Mouse (Mus musculus): ENCODE data around the gene 1700017N19Rik. TPM values are rescaled to one million over a fixed set of nuclear protein-coding genes. Genes with fewer than 3 reads are reported as not detected.
A peak's percentile ranks its signal among the peaks of the same experiment; 100 is the strongest.

Gene 1700017N19Rik
- polyA plus RNA-seq, 1 experiment from 2014 or later = not detected

DNA sequence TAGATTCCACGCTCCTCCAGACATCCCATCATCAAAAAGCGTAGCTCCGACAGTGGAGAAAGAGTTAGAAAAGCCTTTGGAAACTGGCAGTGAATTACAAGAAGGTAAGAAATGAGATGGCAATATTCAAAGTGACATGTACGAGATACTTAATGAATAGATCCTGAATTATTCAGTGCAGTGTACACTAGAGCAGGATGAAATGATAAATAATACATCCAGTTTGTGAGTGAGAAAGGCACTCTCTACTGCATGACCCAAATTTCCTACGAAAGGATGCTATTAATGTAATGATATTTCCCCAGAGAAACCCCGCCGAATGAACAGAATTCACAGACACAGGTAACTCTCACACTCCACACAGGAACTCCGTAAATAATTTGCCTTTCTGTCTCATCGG, 13.2 kb downstream of the 1700017N19Rik start:
- Histone ChIP-seq H3K4me3 (no peak overlapping the region), H3K36me3 (no peaks in the 10 kb centered on the region), H3K9me3 (no peaks in the 10 kb centered on the region), H3K9ac (no peak overlapping the region), H3K4me2 (no peak overlapping the region), H3K27me3 (replicated peaks) (no peaks in the 10 kb centered on the region), H3K4me1 (no peaks in the 10 kb centered on the region), H3K27ac (replicated peaks) (no peak overlapping the region)
- 79% methylated on average over 9 of the region's 9 CpGs for WGBS
- no peak for ATAC-seq (ENCODE audit: extremely low read depth, insufficient number of reproducible peaks, low FRiP score, low TSS enrichment)

- Histone ChIP-seq H3K9ac (no peak overlapping the region), H3K27me3 (replicated peaks) (no peaks in the 10 kb centered on the region), H3K4me2 (no peak overlapping the region), H3K36me3 (no peaks in the 10 kb centered on the region), H3K9me3 (no peaks in the 10 kb centered on the region), H3K27ac (replicated peaks) (no peak overlapping the region), H3K4me3 (no peak overlapping the region), H3K4me1 (no peaks in the 10 kb centered on the region)
- ATAC-seq (ENCODE audit: extremely low read depth, insufficient number of reproducible peaks, low FRiP score, low TSS enrichment) = no peak
- 63% methylated on average over 2 of the region's 2 CpGs for WGBS
Observed at GRCm38 (mm10) chr10:100604254-100604653, 14.0 kb downstream of the 1700017N19Rik start.

DNA sequence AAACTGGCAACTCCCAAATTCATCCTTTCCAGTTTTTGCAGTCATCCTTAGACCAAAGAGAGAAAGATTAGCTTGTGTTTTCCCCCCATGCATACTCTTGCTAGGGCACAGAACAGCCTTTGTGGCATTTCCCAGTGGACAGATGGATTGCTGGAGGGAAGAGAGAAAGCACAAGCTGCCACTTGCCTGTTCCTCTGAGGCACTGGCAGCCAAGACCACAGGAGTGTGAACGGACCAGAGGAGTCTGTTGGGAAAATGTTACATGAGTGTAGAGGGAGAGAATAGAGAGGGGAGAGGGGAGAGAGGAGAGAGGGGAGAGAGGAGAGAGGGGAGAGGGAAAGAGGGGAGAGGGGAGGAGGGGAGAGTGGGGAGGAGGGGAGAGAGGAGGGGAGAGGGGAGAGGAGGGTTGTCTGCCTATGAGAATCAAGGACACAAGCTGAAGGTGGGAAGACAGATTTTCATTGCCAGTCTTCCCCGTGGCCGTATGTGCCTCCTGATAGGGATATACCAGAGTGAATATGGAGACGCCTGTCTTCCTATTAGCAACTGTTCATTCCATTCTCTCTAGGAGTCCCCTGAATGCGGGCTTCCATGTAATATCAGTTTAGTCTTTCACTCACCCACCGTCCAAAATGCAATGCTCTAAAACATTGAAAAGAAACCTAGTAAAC, 27.1 kb downstream of the 1700017N19Rik start:
- H3K9me3 ChIP-seq = no peaks in the 10 kb centered on the region
- H3K36me3 ChIP-seq = no peaks in the 10 kb centered on the region
- H3K4me3 ChIP-seq = no peak overlapping the region
- H3K4me2 ChIP-seq = no peak overlapping the region
- H3K27me3 ChIP-seq (replicated peaks) = no peaks in the 10 kb centered on the region
- H3K27ac ChIP-seq (replicated peaks) = no peak overlapping the region
- no peak overlapping the region for H3K9ac ChIP-seq
- no peaks in the 10 kb centered on the region for H3K4me1 ChIP-seq
- 68% methylated on average over 6 of the region's 6 CpGs for WGBS
- ATAC-seq (ENCODE audit: extremely low read depth, insufficient number of reproducible peaks, low FRiP score, low TSS enrichment) = no peak

GRCm38 (mm10) chr10:100619474-100619873, 29.2 kb downstream of the 1700017N19Rik start:
- no peak overlapping the region for H3K4me2 ChIP-seq
- no peaks in the 10 kb centered on the region for H3K4me1 ChIP-seq
- no peak overlapping the region for H3K9ac ChIP-seq
- no peak overlapping the region for H3K4me3 ChIP-seq
- H3K27ac ChIP-seq (replicated peaks) = no peak overlapping the region
- ATAC-seq (ENCODE audit: extremely low read depth, insufficient number of reproducible peaks, low FRiP score, low TSS enrichment) = no peak
- no peaks in the 10 kb centered on the region for H3K27me3 ChIP-seq (replicated peaks)
- H3K36me3 ChIP-seq = no peaks in the 10 kb centered on the region
- no peaks in the 10 kb centered on the region for H3K9me3 ChIP-seq
- WGBS = 80% methylated on average over 7 of the region's 7 CpGs

DNA sequence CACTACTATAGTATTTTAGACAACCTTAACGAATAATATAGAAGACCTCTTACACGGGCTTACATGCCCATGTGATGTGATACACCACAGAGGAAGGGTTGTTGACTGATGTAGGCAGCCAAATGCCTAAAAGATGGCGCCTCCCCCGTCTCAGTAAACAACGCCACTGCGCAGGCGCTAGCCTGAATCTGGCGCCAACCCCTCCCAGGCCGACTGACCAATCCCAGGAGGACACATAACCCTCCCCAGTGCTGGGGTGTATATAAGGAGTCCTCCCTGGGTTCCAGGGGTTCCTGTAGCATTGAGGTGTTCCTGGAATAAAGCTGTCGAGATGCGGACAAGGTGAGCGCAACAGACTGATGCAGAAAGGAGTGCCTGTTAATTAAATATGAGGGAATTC, 29.8 kb downstream of the 1700017N19Rik start:
- H3K9ac ChIP-seq = no peak overlapping the region
- no peak for ATAC-seq (ENCODE audit: extremely low read depth, insufficient number of reproducible peaks, low FRiP score, low TSS enrichment)
- no peaks in the 10 kb centered on the region for H3K36me3 ChIP-seq
- no peaks in the 10 kb centered on the region for H3K9me3 ChIP-seq
- H3K4me2 ChIP-seq = no peak overlapping the region
- no peak overlapping the region for H3K4me3 ChIP-seq
- 84% methylated on average over 12 of the region's 12 CpGs for WGBS
- H3K4me1 ChIP-seq = no peaks in the 10 kb centered on the region
- no peaks in the 10 kb centered on the region for H3K27me3 ChIP-seq (replicated peaks)
- no peak overlapping the region for H3K27ac ChIP-seq (replicated peaks)

- WGBS = 61% methylated on average over 3 of the region's 3 CpGs
- no peaks in the 10 kb centered on the region for H3K27me3 ChIP-seq (replicated peaks)
- no peak overlapping the region for H3K4me3 ChIP-seq
- H3K9ac ChIP-seq = no peak overlapping the region
- no peaks in the 10 kb centered on the region for H3K9me3 ChIP-seq
- H3K4me2 ChIP-seq = no peak overlapping the region
- H3K36me3 ChIP-seq = no peaks in the 10 kb centered on the region
- no peak overlapping the region for H3K27ac ChIP-seq (replicated peaks)
- no peaks in the 10 kb centered on the region for H3K4me1 ChIP-seq
- no peak for ATAC-seq (ENCODE audit: extremely low read depth, insufficient number of reproducible peaks, low FRiP score, low TSS enrichment)
Observed at GRCm38 (mm10) chr10:100622494-100622893, 32.2 kb downstream of the 1700017N19Rik start.

GRCm38 (mm10) chr10:100629762-100630438, 39.6 kb downstream of the 1700017N19Rik start:
- ATAC-seq (ENCODE audit: extremely low read depth, insufficient number of reproducible peaks, low FRiP score, low TSS enrichment) = no peak
- peak overlapping the region; percentile 58 for H3K4me2 ChIP-seq
- no peaks in the 10 kb centered on the region for H3K27me3 ChIP-seq (replicated peaks)
- H3K4me3 ChIP-seq = peak overlapping the region; percentile 35
- H3K36me3 ChIP-seq = no peaks in the 10 kb centered on the region
- H3K27ac ChIP-seq (replicated peaks) = no peak overlapping the region
- H3K4me1 ChIP-seq = no peaks in the 10 kb centered on the region
- WGBS = 27% methylated on average over 20 of the region's 20 CpGs
- no peaks in the 10 kb centered on the region for H3K9me3 ChIP-seq
- H3K9ac ChIP-seq = peak overlapping the region; percentile 15; the same call in 1 of the 2 replicates

- Histone ChIP-seq H3K9ac (no peak overlapping the region), H3K27me3 (replicated peaks) (no peaks in the 10 kb centered on the region)
- no peak for ATAC-seq (ENCODE audit: extremely low read depth, insufficient number of reproducible peaks, low FRiP score, low TSS enrichment)
Observed at GRCm38 (mm10) chr10:100642887-100643286, 52.6 kb downstream of the 1700017N19Rik start.

GRCm38 (mm10) chr10:100645331-100645935, 55.1 kb downstream of the 1700017N19Rik start:
- no peak for ATAC-seq (ENCODE audit: extremely low read depth, insufficient number of reproducible peaks, low FRiP score, low TSS enrichment)
- H3K27ac ChIP-seq (replicated peaks) = no peak overlapping the region
- H3K27me3 ChIP-seq (replicated peaks) = no peaks in the 10 kb centered on the region

More at GRCm38 (mm10) chr10:100642887-100643286, 52.6 kb downstream of the 1700017N19Rik start:
- Histone ChIP-seq H3K4me2 (no peak overlapping the region), H3K9me3 (no peaks in the 10 kb centered on the region), H3K27ac (replicated peaks) (no peak overlapping the region), H3K4me1 (no peaks in the 10 kb centered on the region), H3K36me3 (no peaks in the 10 kb centered on the region), H3K4me3 (no peak overlapping the region)
- WGBS = 59% methylated on average over 3 of the region's 3 CpGs

GRCm38 (mm10) chr10:100654183-100654582, 63.9 kb downstream of the 1700017N19Rik start:
- Histone ChIP-seq H3K27ac (replicated peaks) (no peak overlapping the region), H3K36me3 (no peaks in the 10 kb centered on the region), H3K9ac (no peak overlapping the region), H3K4me2 (no peak overlapping the region), H3K4me1 (no peaks in the 10 kb centered on the region), H3K4me3 (no peak overlapping the region), H3K27me3 (replicated peaks) (no peaks in the 10 kb centered on the region), H3K9me3 (no peaks in the 10 kb centered on the region)
- ATAC-seq (ENCODE audit: extremely low read depth, insufficient number of reproducible peaks, low FRiP score, low TSS enrichment) = no peak

More at GRCm38 (mm10) chr10:100645331-100645935, 55.1 kb downstream of the 1700017N19Rik start:
- Histone ChIP-seq H3K4me2 (no peak overlapping the region), H3K4me1 (no peaks in the 10 kb centered on the region), H3K9ac (no peak overlapping the region), H3K4me3 (no peak overlapping the region), H3K9me3 (no peaks in the 10 kb centered on the region), H3K36me3 (no peaks in the 10 kb centered on the region)
- 76% methylated on average over 4 of the region's 4 CpGs for WGBS

- H3K9ac ChIP-seq = no peak overlapping the region
Observed at GRCm38 (mm10) chr10:100661970-100662590, 71.8 kb downstream of the 1700017N19Rik start.

More at GRCm38 (mm10) chr10:100661970-100662590, 71.8 kb downstream of the 1700017N19Rik start:
- Histone ChIP-seq H3K4me2 (no peak overlapping the region), H3K27me3 (replicated peaks) (no peaks in the 10 kb centered on the region), H3K9me3 (no peaks in the 10 kb centered on the region), H3K36me3 (no peaks in the 10 kb centered on the region), H3K4me3 (no peak overlapping the region), H3K27ac (replicated peaks) (no peak overlapping the region), H3K4me1 (no peaks in the 10 kb centered on the region)
- ATAC-seq (ENCODE audit: extremely low read depth, insufficient number of reproducible peaks, low FRiP score, low TSS enrichment) = no peak
- 68% methylated on average over 2 of the region's 2 CpGs for WGBS
